Mouse (Mus musculus): Measurements from ENCODE around the gene Ell3. TPM values are rescaled to one million over a fixed set of nuclear protein-coding genes. Genes with fewer than 3 reads are reported as not detected.

Gene Ell3
- total RNA-seq, 2 experiments from 2014 or later = not detected

DNA sequence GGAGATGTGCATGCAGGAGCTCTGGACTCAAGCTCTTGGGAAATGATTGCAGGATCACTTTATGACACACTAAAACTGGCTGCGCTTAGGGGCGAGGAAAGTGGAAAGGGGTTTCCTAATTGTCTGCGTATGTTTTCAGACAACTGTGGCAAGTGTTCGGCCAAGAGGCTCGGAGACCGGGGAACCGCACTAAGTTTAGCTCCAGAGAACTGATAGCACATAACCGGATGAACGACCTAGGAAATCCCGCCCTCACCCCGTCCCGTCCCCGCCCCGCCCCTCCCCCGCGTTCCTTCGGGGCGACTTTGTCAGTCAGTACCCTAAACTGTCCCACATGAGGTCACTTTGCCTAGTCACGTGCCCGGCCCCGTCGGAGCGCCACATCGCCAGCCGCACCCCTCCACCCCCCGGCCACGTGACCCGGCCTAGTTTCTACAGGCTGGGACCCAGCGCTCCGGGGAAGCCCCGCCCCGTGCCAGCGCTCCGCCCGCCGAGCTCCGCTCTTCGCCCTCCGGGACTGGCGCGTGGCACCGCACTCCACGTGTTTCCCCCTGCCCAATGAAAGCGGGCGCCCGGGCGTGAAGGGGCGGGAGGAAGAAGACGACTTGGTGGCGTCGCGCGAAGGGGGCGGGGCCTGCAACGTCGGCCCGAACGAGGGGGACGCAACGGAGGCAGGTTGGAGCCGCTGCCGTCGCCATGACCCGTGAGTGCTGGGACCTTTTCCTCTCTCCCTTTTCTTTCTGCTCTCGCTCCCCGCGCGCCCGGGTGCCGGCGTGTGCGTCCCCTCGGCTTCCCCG is 4.9 kb upstream of the Ell3 start, which contains the start of gene Serf2:
Serf2 (plus strand) TSS at position 457 of the 797 bp plus-strand sequence.
- ATAC-seq (replicated peaks; ENCODE audit: poor library complexity, severe bottlenecking) = peak; percentile 81

DNA sequence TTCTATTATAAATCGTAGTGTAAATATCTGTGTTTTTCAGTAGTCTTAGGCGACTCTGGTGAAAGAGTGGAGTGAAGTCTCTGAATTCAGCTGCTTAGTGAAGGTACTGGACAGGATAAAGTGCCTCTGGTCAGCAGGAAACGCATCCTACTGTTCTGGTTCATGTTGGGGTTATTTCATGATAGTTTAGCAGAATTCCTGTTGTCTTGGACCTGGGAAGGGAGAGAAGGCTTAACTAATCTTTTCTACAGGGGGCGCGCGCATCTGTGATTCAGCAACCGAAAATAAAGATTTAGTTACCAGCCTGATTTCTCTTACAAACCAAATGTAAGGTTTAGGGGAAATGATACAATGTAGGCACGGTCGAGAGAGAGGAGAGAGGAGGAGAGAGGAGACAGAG is 4.1 kb upstream of the Ell3 start:
- no peak for ATAC-seq (replicated peaks; ENCODE audit: poor library complexity, severe bottlenecking)

DNA sequence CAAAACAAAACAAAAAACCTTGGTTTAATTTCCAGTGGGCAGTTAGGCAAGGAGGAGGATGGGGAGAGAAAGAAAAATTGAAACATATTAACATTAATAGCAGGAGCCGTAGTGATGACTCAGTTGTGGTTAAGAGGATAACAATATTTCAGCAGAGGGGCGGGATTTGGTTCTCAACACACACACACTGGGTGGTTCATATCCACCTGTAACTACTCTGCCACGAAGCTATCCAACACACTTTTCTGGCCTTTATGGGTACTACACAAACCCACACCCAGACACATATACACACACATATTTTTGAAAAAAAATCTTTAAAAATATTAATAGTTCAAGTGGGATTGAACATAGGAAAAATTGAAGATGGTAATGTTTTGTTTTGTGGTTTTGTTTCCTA is 2.9 kb upstream of the Ell3 start:
- ATAC-seq (replicated peaks; ENCODE audit: poor library complexity, severe bottlenecking) = no peak

DNA sequence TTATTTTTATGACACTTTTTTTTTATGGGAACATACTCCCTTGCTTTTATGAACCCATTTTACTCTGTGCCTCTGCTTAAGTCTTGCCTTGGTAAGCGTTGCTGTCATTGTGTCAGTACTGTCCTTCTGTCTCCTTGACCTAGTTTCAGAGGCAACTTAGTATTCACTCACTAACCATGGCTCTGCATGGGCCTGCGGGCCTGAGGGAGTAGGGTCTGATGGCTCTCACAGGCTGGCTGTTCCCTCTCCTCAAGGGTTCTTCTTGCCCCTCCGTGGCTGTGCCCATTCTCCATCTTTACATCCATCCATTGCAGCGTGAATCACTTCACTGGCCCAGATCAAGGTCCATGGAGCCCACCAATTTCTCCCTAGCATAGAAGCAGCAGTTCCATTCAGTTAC is 2.4 kb upstream of the Ell3 start:
- no peak for ATAC-seq (replicated peaks; ENCODE audit: poor library complexity, severe bottlenecking)

DNA sequence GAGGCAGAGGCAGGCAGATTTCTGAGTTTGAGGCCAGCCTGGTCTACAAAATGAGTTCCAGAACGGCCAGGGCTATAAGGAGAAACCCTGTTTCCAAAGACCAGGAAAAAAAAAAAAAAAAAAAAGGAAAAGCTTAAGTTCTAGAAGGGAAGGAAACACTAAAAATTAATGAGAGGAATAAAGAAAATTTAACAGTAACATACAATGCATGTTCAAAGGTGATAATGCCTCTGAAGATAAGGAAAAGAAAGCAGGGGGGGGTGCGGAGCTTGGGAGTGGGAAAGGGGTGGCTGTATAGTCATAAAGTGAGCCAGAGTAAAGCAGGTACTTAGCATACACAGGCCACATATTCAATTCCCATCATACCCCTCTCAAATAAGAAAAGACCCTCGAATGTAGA is 1.0 kb upstream of the Ell3 start:
- no peak for ATAC-seq (replicated peaks; ENCODE audit: poor library complexity, severe bottlenecking)

DNA sequence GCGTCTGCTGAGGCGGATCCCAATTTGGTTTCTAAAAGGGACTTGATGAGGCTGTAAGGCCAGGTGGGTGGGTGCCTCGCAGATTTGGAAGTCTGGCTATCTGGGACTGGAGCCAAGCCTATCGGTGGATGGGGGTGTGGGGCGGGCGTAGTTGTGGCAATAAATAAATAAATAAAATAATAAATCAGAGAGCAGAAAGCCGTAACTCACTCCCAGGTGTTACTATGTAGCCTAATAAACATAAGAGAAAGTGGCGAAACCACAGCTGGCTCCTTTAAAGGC is 1.1 kb downstream of the Ell3 start:
- ATAC-seq (replicated peaks; ENCODE audit: poor library complexity, severe bottlenecking) = no peak

DNA sequence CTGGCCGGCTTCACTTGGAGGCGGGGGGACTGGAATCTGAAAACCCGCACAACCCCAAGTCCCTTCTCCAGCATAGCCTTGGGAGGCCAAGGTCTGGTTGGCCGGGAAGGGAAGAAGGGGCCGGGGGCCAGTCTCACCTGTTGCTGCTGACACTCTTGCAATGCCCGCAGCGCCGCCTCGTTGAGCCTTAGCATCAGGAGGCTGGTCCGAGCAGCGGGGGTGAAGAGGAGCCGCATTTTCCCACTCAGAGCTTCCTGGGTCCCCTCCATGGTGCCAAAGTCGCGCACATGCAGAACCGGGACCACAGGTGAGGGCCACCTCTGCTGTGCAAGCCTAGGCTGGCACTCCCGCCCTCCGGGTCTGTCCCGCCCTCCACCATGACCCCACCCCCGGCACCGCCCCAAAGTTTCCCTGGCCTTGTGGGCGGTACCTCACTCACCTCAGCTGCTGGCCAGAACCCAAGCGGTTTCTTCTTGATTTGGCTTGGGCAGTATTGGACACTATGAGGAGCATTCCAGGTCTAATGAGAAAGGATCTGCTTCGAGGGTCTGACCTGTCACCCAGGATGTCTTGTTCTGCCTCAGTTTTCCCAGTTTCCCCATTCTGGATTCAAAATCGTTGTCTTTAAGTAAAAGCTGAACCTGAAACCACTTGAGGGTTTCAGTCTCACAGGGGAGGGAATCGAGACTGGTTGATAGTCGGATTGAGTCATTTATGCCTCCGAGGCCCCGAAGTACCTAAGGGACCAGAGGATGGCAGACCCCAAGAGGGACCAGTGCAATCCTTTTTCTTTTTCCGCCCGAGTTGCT is 1.6 kb downstream of the Ell3 start:
- peak; percentile 76 for ATAC-seq (replicated peaks; ENCODE audit: poor library complexity, severe bottlenecking)

DNA sequence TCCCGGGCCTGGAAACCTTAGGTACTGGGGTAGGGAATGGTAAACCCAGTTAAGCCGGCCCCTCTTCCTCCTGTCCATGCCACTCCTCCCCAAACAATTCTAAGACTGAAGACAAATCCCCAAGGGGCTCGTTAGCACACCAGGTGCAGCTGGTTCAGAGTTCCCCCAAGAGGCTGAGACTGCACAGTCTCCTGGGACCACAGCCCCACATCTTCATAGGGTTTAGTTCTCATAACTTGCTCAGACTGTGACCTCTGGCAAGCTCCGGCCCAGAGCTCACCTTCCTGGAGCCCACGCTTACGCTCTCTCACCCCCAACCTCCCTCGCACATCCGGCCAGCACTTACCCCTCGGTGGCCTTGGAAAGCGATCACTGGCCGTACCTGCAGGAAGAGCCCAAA is 2.3 kb downstream of the Ell3 start:
- peak; percentile 9; the same call in 1 of the 2 replicates for ATAC-seq (replicated peaks; ENCODE audit: poor library complexity, severe bottlenecking)

DNA sequence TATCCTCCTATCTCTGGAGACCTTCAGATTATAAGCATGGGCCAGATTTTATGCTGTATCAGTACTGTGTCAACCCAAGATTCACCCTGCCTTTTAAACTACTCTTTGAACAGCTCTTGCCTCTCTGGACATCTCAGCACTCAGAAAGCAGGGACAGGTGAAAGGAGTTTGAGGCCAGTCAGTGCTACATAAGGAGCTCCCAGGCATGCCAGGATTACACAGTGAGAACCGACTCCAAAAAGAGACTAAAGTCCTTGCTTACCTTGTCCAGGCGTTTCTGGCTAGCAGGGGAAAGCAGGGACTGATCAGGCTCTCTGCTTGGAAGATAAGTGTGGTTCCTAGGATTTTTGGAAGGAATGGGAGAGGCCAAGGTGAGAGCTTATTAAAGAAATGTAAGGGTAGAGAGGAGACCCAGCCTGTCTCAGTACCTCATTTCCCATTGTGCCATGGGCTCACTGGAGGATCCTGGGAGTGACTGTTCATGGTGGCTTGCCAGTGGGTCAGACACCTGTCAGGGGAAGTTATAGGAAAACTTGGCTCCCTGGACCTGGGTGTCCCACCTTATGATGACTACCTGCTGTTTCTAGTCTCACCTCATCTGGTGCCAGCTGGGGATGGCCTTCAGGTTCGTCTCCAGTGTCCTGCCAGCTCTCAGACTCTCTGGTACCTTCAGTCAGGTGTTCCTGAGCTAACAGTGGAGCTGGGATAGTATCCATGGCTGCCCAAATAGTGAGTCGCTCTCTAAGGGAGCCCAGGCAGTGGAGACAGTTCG is 3.1 kb downstream of the Ell3 start:
- ATAC-seq (replicated peaks; ENCODE audit: poor library complexity, severe bottlenecking) = no peak

DNA sequence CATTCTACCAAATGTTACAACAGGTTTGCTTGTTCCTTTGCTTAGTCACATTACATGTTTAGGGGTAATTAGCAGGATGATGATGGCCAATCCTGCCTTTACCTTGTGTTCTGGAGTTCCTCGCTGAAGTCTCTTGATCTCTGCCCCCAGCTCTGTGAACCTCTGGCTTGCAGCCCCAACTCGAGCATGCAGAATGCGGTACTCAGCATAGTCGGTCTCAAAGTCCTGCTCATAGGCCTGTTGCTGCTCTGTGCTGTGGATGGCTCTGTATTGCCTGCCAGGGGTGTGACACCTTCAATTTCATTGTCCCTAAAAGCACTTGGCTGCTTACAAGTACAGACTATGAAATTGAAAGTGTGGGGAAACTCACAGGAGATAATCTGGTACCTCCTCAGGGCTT is 4.3 kb downstream of the Ell3 start:
- ATAC-seq (replicated peaks; ENCODE audit: poor library complexity, severe bottlenecking) = no peak

DNA sequence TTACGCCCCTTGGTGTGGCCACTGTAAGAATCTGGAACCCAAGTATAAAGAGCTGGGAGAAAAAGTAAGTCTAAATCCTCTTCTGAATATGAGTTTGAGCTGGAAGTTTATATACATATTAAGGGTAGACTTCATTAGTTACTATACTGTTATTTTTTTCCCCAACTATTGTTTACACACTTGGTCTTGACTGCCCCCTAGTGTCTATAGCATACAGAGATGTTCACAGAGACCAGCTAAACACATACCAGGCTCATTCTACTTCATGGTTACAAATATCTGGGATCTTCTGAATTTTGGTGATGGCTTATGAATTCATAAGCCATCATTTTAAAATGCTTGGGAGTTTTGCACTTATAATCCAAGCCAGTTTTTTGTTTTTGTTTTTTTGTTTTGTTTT is 9.2 kb downstream of the Ell3 start:
- ATAC-seq (replicated peaks; ENCODE audit: poor library complexity, severe bottlenecking) = peak; percentile 55; the same call in 1 of the 2 replicates

DNA sequence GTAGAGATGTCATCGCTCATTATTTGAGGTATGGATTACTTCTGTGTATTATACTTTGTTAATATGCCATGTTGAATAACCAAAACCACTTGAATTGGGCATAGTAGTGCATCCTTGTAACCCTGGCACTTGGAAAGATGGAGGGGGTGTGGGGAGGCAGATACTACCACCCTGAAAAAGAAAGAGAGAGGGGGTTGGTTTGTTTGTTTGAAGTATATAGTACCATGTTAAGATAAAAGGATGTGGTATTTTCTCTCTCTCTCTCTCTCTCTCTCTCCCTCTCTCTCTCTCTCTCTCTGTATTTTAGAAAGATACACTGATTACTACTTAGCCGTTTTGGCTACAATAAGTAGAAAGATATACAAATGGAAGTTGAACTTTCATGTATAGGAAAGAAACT is 18.2 kb downstream of the Ell3 start:
- ATAC-seq (replicated peaks; ENCODE audit: poor library complexity, severe bottlenecking) = no peak

DNA sequence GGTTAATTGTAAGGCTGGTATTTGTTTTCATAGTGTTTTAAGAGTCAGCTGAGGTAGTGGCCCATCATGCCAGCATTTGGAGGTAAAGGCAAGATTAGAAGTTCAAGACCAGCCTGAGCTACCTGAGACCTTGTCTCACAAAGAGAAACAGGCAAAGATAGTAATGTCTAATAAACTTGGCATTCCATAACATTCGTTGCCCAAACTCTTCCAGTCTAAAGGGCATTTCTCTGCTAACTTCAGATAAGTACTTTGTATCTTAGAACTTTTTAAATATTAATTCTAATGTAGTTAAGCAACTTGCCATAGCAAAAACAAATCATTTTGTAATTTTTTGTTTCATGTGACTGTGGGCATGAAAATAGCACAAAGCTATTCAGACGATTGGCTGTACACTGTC is 20.9 kb downstream of the Ell3 start:
- ATAC-seq (replicated peaks; ENCODE audit: poor library complexity, severe bottlenecking) = no peak

DNA sequence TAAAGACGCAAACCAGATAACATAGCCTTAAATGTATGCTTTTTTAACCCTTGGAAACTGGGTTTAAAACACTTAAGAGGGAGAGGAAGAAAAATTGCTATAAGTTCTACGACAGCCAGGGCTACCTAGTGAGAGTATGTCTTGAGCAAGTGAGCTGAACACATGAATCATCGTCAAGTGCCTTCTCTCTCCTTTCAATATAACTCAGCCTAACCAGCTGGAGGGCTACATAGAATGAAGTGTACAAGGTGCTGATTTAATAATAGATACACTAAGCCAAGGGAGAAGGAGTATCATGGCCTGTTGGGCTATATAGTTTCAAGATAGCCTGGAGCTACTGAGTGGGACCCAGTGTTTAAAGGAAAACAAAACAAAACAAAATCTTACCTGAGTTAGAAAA is 25.6 kb downstream of the Ell3 start:
- no peak for ATAC-seq (replicated peaks; ENCODE audit: poor library complexity, severe bottlenecking)

DNA sequence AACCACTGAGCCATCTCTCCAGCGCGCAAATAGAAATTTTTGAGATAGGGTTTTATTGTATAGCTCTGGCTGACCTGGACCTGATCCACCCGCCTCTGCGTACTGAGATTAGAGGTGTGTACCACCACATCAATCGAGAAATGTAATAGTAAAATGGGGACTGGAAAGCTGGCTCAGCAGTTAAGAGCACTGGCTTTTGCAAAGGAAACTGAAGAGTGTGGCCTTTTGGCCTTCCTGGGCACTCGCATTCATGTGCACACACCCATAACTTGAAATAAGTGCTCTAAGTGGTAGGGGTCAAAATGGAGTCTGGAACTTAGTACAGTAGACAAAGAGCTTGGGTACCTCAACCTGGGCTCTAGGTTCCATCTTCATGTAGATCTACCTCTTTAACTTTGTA is 27.7 kb downstream of the Ell3 start:
- no peak for ATAC-seq (replicated peaks; ENCODE audit: poor library complexity, severe bottlenecking)

DNA sequence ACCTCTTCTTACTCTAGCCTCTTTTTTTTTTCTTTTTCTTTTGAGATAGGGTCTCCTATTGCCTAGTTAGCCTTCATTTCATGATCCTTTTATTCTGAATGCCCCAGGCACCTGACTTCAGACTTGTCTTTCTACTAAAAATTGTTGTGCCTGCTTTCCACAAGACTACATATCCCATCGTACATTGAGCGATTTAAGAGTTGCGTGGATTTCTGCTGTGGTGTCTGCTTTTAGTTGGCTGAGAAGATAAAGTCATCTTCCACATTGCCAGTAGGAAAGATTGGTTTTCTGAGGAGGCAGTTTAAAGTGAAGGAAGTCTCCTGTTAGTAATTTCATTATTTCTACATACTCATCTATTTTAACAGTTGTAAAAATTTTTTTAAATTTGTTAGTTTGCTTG is 28.5 kb downstream of the Ell3 start:
- no peak for ATAC-seq (replicated peaks; ENCODE audit: poor library complexity, severe bottlenecking)

DNA sequence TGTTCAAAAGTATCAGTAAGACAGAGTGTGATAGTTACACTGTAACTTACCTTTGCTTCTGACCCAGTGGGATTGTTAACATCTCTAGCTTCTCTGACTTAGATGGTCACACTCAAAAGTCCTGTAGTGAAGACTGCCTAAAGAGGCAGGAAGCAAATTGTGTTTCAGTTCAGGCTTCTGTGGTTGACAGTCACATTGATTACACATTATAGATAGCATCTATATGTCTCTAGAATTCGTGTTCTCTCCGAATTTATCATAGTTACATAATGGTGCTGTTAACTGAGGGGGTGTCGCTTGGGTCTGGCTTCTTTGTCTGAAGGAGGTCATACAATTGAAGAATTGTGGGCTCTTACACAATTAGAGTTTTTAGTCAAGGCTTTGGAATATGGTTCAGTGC is 29.0 kb downstream of the Ell3 start:
- ATAC-seq (replicated peaks; ENCODE audit: poor library complexity, severe bottlenecking) = no peak

DNA sequence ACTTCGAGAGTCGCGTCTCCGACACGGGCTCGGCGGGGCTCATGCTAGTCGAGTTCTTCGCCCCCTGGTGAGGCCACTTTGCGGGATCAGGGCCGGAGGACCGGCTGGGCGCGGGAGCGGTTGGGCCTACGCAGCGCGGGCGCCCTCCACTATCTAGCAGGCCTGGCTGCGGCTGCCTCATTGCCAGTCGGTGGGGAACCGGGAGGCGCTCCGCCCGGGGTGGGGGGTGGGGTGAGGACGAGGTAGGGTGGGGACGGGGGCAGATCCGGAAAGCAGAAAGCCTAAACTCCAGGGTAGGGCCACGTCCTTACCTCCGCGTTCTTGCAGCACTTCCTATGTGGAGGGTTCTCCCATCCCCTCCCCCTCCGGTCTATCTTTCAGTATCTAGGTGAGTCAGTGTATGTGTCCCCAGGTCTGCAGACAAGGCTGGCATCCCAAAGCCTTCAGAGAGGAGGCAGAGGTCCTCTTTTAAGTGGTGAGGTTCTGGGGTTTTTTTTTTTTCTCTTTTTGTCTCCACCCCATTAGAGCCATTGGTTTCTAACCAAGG is 29.9 kb downstream of the Ell3 start:
- peak; percentile 23 for ATAC-seq (replicated peaks; ENCODE audit: poor library complexity, severe bottlenecking)

DNA sequence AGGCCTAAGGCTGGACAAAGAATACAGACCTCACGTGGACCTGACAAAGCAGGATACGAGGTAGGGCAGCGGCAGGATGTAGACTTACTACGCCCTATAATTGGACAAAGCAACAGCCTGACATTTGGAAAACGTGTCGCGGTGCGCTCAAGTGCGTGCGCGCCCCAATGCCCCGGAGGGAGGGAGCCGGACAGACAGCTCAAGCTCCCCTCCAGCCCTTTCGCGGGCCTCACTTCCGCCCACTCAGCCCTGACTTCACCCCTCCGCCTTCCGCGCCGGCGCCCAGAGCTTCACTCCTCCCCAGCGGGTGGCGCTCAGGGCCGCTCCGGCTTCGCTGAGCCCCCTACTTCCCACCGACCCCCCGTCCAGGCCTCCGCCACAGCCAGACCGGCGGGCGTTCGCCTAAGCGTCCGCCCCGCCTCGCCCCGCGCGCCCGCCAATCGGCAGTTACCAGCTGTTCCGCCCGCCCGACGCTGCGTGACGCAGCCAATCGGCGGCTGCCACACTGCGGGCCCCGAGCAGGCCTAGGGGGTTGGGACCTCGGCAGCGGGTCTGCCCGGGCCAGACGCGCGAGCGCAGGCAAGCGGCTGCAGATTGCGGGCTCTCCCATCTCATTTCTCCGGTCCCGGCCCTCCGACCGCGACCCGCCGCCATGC is 30.6 kb downstream of the Ell3 start, which contains the start of the genes Pdia3 and Catsper2:
Pdia3 (plus strand) TSS at position 389 of the 656 bp plus-strand sequence.
Catsper2 (minus strand) TSS at position 406 of the 656 bp plus-strand sequence.
- ATAC-seq (replicated peaks; ENCODE audit: poor library complexity, severe bottlenecking) = peak; percentile 88

DNA sequence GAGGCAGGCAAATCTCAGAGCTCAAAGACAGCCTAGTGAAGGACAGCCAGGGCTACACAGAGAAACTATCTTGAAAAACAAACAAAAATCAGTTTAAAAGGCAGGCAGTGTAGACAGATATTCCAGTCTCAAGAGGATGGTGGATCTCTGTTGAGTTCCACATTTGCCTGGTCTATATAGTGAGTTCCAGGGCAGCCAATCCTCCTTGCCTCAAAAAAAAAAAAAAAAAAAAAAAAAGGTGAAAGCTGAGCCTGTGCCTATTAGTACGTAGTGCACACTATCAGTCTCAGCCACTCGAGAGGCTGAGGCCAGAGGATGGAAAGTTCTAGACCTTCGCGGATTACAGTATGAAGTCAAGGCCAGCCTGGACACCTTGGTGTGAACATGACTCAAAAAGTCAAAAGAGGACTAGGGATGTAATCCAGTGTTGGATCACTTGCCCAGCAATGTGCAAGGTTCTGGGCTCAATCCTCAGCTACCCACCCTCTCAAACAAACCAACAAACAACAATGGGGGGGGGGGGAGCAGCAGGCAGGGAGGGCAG is 31.2 kb downstream of the Ell3 start:
- no peak for ATAC-seq (replicated peaks; ENCODE audit: poor library complexity, severe bottlenecking)

All from granulocyte monocyte progenitor cell, adult 5-6 weeks (primary cell).